Mouse (Mus musculus): ENCODE results near the gene Crebrf. TPM values are rescaled to one million over a fixed set of nuclear protein-coding genes. Genes with fewer than 3 reads are reported as not detected.
A peak's percentile ranks its signal among the peaks of the same experiment; 100 is the strongest.

The Crebrf gene
- polyA plus RNA-seq, 1 experiment from 2014 or later, result 6.7 TPM

DNA sequence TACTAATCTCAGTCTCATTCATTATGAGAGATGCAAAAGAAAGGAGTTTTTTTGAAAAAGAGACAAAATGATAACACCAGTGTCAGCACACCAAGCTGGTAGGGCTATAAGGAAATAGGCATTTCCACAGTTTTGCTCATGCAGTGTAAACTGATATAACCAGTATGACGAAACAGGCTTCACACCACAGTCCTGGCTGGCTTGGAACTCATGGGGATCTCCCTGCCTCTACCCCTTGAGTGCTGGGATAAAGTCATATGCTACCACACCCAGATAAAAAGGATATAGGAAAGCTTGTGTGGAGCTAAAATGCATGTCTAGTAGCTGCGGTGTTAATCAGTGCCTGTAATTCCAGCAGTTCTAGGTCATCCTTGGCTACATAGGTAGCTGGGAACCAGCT is 64.0 kb downstream of the Crebrf start:
- no peak for ATAC-seq (ENCODE audit: insufficient read depth, low FRiP score)
- no peaks in the 10 kb centered on the region for H3K36me3 ChIP-seq (ENCODE audit: control insufficient read depth, insufficient read depth, low read length)
- H3K4me1 ChIP-seq (ENCODE audit: control insufficient read depth, insufficient read depth, low read length), result peaks cover 8% of the 10 kb centered on the region
- no peak overlapping the region for H3K4me3 ChIP-seq (replicated peaks; ENCODE audit: low read length)
- H3K4me2 ChIP-seq (ENCODE audit: low read depth, low read length), result no peak overlapping the region
- H3K9ac ChIP-seq (ENCODE audit: low read length), result no peak overlapping the region
- H3K9me3 ChIP-seq (replicated peaks; ENCODE audit: control insufficient read depth, low read length), result no peaks in the 10 kb centered on the region
- H3K27me3 ChIP-seq (ENCODE audit: control insufficient read depth, insufficient read depth, low read length), result no peaks in the 10 kb centered on the region
- WGBS, result 81% methylated on average over 2 of the region's 2 CpGs
- H3K27ac ChIP-seq (ENCODE audit: low read length), result no peak overlapping the region

DNA sequence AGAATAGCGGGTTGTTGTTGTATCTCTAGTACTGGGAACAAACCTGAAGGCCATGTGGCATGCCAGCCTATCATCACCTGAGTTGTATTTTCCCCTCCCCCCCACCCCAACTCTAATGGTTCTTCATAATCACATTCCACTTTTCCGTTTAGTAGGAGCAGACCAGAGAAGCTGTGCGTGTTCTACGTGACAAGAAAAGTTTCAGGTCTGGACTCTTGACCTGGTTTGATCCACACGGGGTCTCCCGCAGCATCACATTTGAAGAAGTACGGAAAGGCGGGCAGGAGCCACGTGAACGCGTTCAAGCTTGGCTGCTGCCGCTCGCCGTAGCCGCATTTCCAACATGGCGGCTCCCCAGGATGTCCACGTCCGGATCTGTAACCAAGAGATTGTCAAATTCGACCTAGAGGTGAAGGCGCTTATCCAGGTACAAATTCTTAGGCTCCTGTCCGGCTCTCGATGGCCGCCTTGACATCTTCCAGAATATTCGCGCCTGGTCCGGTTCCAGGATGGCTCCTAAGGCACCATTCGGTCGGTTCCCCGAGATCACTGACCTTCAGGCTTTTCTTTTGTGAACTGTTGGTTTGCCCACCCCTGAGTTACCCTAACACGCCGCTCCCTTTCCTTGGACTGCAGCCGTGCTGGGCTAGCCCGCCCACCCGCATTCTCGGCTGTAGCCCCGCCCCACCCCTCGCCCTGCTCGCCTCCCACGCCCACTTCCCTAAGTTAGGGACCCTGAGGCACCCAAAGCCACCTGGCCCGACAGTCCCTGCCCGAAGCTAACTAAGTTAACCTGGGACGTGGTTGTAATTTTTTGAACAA is 65.5 kb downstream of the Crebrf start, which contains the start of gene Bnip1:
TSS of gene Bnip1 (plus strand) at position 317 of the 822 bp plus-strand sequence.
- Histone ChIP-seq H3K4me1 (ENCODE audit: control insufficient read depth, insufficient read depth, low read length) (peaks cover 8% of the 10 kb centered on the region), H3K4me3 (replicated peaks; ENCODE audit: low read length) (peak within 1 kb of the TSS; percentile 85), H3K27me3 (ENCODE audit: control insufficient read depth, insufficient read depth, low read length) (no peaks in the 10 kb centered on the region), H3K36me3 (ENCODE audit: control insufficient read depth, insufficient read depth, low read length) (0 out of 2 replicates have a peak, but pooled peaks cover 6% of the 10 kb centered on the region), H3K27ac (ENCODE audit: low read length) (peak within 1 kb of the TSS; percentile 99), H3K9ac (ENCODE audit: low read length) (peak within 1 kb of the TSS; percentile 88), H3K4me2 (ENCODE audit: low read depth, low read length) (peak within 1 kb of the TSS; percentile 76), H3K9me3 (replicated peaks; ENCODE audit: control insufficient read depth, low read length) (no peaks in the 10 kb centered on the region)
- under 1% methylated on average over 42 of the region's 42 CpGs for WGBS
- ATAC-seq (ENCODE audit: insufficient read depth, low FRiP score), result peak; percentile 83

DNA sequence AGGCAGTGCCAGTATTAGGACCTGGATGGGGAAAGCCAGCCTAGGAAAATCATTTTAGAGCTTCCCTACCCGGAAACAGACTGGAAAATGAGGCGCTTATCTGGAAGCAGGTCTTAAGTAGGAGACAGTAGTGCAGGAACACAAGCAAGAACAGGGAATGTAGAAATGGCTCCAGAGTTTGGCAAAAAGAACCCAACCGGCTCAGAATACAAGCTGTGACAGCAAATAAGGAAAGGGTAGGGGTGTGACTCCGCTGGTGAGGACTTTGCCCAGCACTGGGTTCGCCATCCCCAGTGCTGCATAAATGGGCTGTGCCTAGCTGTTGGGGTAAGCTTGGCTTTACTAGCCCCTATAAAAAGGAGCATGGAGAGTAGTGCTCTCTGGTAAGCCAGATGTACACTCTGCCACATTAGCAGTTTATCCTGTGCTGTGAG is 66.2 kb downstream of the Crebrf start:
- peak overlapping the region; percentile 85 for H3K4me3 ChIP-seq (replicated peaks; ENCODE audit: low read length)
- ATAC-seq (ENCODE audit: insufficient read depth, low FRiP score), result peak; percentile 69
- H3K36me3 ChIP-seq (ENCODE audit: control insufficient read depth, insufficient read depth, low read length), result 0 out of 2 replicates have a peak, but pooled peaks cover 6% of the 10 kb centered on the region
- peak overlapping the region; percentile 99 for H3K27ac ChIP-seq (ENCODE audit: low read length)
- no peaks in the 10 kb centered on the region for H3K27me3 ChIP-seq (ENCODE audit: control insufficient read depth, insufficient read depth, low read length)
- peak overlapping the region; percentile 76 for H3K4me2 ChIP-seq (ENCODE audit: low read depth, low read length)
- peak overlapping the region; percentile 88 for H3K9ac ChIP-seq (ENCODE audit: low read length)
- WGBS, result 13% methylated on average over 5 of the region's 5 CpGs
- H3K9me3 ChIP-seq (replicated peaks; ENCODE audit: control insufficient read depth, low read length), result no peaks in the 10 kb centered on the region
- H3K4me1 ChIP-seq (ENCODE audit: control insufficient read depth, insufficient read depth, low read length), result peaks cover 8% of the 10 kb centered on the region

DNA sequence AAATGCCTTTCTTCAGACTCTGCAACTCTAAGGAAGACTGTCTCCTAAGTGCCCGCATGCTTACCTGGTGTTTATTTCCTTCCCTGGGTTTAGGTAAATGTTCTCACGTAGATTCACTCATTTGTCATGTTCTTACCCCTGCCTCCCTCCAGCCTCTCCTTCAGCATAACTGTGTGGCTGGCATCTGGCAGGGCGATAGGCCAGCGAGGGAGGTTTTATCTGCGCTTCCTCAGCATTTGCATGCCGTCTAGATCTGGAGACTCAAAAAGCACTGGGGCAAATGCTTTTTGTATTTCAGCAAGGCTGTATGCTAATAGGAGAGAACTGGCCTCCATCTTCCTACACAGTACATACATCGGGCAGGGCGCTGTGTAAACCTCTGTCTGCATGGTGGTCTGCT is 69.1 kb downstream of the Crebrf start:
- no peaks in the 10 kb centered on the region for H3K27me3 ChIP-seq (ENCODE audit: control insufficient read depth, insufficient read depth, low read length)
- WGBS, result 85% methylated on average over 8 of the region's 8 CpGs
- H3K9ac ChIP-seq (ENCODE audit: low read length), result no peak overlapping the region
- ATAC-seq (ENCODE audit: insufficient read depth, low FRiP score), result no peak
- H3K36me3 ChIP-seq (ENCODE audit: control insufficient read depth, insufficient read depth, low read length), result peaks cover 10% of the 10 kb centered on the region
- no peak overlapping the region for H3K4me2 ChIP-seq (ENCODE audit: low read depth, low read length)
- H3K4me3 ChIP-seq (replicated peaks; ENCODE audit: low read length), result no peak overlapping the region
- no peak overlapping the region for H3K27ac ChIP-seq (ENCODE audit: low read length)
- H3K9me3 ChIP-seq (replicated peaks; ENCODE audit: control insufficient read depth, low read length), result no peaks in the 10 kb centered on the region
- H3K4me1 ChIP-seq (ENCODE audit: control insufficient read depth, insufficient read depth, low read length), result peaks cover 8% of the 10 kb centered on the region

DNA sequence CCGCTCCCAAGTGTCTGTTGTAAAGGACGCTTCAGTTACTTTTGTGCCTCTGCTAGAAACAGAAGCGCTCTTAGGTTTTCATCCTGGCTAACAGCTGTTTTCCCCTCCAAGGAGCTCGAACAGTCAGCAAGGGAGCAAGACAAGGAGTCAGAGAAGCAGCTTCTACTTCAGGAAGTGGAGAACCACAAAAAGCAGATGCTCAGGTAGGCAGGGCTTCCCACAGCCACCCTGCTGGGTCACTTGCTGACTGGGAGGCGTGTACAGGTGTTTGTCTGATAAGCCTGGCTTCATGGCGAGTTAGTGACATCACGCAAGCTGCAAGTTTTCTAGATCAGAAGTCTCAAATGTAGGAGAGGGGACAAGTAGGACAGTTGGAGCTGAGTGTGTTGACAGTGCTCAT is 71.1 kb downstream of the Crebrf start:
- Histone ChIP-seq H3K4me1 (ENCODE audit: control insufficient read depth, insufficient read depth, low read length) (peaks cover 6% of the 10 kb centered on the region), H3K9ac (ENCODE audit: low read length) (no peak overlapping the region), H3K4me3 (replicated peaks; ENCODE audit: low read length) (no peak overlapping the region), H3K36me3 (ENCODE audit: control insufficient read depth, insufficient read depth, low read length) (peaks cover 26% of the 10 kb centered on the region), H3K4me2 (ENCODE audit: low read depth, low read length) (no peak overlapping the region), H3K9me3 (replicated peaks; ENCODE audit: control insufficient read depth, low read length) (no peaks in the 10 kb centered on the region), H3K27ac (ENCODE audit: low read length) (no peak overlapping the region), H3K27me3 (ENCODE audit: control insufficient read depth, insufficient read depth, low read length) (no peaks in the 10 kb centered on the region)
- WGBS, result 87% methylated on average over 7 of the region's 7 CpGs
- no peak for ATAC-seq (ENCODE audit: insufficient read depth, low FRiP score)

DNA sequence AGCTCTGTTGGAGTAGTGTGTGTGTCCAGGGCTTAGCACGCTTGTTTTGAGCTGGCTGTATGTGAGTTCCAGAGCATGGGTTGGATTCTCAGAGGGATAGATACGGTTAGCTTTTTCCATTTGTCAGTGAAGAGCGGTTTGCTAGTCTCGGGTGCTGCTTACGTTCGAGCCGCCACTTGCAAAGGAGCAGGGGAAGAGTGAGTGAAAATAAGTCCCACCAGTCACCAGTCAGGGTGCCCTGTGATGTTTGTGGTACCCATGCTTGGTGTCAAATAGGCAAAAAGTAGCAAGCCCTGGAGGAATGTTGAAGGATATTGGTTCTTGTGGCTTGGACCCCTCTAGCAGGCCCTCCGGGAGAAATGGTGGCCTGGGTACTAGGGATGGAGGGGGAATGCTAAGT is 73.5 kb downstream of the Crebrf start:
- H3K27me3 ChIP-seq (ENCODE audit: control insufficient read depth, insufficient read depth, low read length), result no peaks in the 10 kb centered on the region
- WGBS, result 91% methylated on average over 8 of the region's 8 CpGs
- H3K9ac ChIP-seq (ENCODE audit: low read length), result no peak overlapping the region
- no peak overlapping the region for H3K4me2 ChIP-seq (ENCODE audit: low read depth, low read length)
- peaks cover 26% of the 10 kb centered on the region for H3K36me3 ChIP-seq (ENCODE audit: control insufficient read depth, insufficient read depth, low read length)
- no peaks in the 10 kb centered on the region for H3K9me3 ChIP-seq (replicated peaks; ENCODE audit: control insufficient read depth, low read length)
- H3K4me1 ChIP-seq (ENCODE audit: control insufficient read depth, insufficient read depth, low read length), result no peaks in the 10 kb centered on the region
- H3K27ac ChIP-seq (ENCODE audit: low read length), result no peak overlapping the region
- H3K4me3 ChIP-seq (replicated peaks; ENCODE audit: low read length), result no peak overlapping the region
- ATAC-seq (ENCODE audit: insufficient read depth, low FRiP score), result no peak

DNA sequence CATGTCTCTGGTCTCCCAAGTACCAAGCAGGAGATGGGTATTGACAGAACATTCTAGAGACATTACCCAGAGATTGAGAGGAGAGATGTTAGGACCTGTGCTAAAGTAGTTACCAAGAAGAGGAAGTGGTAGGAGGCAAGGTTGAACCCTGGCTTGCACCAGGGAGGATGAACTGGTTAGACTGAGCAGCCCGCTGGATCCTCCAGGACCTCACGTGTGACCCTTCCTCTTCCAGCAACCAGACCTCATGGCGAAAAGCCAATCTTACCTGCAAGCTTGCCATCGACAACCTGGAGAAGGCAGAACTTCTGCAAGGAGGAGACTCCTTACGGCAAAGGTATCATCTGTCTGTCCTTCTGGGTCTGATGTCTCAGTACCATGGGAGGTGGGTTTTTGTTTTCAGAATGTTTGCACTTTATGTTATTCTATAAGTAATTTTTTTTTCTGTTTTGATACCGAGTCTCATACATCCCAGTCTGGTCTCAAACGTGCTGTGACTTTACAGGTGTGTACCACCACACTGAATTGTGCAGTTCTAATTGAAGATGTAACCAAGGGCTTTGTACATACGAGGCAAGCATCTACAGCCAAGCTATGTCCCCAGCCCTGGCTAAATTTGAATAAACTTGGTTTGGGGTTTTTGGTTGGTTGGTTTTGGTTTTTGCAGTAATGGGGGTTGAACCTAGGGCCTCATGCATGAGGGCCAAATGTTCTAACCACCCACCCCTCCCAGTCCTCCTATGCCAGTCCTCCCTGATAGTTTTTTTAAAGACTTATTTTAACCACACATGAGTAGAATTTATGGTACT is 74.2 kb downstream of the Crebrf start:
- Histone ChIP-seq H3K27me3 (ENCODE audit: control insufficient read depth, insufficient read depth, low read length) (no peaks in the 10 kb centered on the region), H3K27ac (ENCODE audit: low read length) (no peak overlapping the region), H3K4me2 (ENCODE audit: low read depth, low read length) (no peak overlapping the region), H3K4me3 (replicated peaks; ENCODE audit: low read length) (no peak overlapping the region), H3K9me3 (replicated peaks; ENCODE audit: control insufficient read depth, low read length) (no peaks in the 10 kb centered on the region), H3K9ac (ENCODE audit: low read length) (no peak overlapping the region), H3K36me3 (ENCODE audit: control insufficient read depth, insufficient read depth, low read length) (peaks cover 25% of the 10 kb centered on the region), H3K4me1 (ENCODE audit: control insufficient read depth, insufficient read depth, low read length) (no peaks in the 10 kb centered on the region)
- 89% methylated on average over 8 of the region's 8 CpGs for WGBS
- ATAC-seq (ENCODE audit: insufficient read depth, low FRiP score), result no peak

DNA sequence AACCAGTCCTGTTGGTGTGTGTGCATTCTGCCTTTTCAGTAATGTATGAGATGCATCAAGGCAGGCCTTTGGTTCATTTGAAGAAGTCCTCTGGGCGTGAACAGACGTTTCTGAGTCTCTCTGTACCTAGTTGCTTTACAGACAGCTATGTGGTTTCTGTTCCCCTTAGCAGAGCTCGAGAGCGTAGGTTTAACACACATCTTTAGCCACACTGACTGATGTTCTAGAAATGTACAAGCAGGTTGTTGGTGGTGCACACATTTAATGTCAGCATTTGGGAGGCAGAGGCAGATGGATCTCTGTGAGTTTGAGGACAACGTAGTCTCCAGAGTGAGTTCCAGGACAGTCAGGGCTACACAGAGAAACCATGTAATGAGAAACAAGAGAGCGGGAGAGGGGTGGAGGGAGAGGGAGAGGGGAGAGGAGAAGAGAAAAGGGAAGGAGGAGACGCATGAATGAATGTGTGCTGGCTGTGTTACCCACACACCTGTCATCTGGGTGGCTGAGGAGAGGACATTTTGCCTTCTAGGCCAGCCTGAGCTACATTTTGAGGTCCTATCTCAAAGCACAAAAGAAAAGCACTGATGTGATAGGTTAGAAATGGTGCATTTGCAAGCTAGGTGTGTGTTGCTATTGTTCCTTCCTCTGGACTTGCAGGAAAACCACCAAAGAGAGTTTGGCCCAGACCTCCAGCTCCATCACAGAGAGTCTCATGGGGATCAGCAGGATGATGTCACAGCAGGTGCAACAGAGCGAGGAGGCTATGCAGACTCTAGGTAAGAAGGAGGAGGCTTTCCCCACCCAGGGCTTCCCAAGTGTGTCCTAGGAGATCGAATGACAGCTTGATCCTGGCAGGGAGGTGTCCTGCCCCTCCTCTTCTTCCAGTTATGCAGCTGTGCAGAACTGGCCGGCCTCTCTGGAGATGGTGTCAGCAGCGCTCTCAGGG is 75.1 kb downstream of the Crebrf start:
- Histone ChIP-seq H3K27ac (ENCODE audit: low read length) (no peak overlapping the region), H3K9me3 (replicated peaks; ENCODE audit: control insufficient read depth, low read length) (no peaks in the 10 kb centered on the region), H3K36me3 (ENCODE audit: control insufficient read depth, insufficient read depth, low read length) (peaks cover 21% of the 10 kb centered on the region), H3K9ac (ENCODE audit: low read length) (no peak overlapping the region), H3K4me3 (replicated peaks; ENCODE audit: low read length) (no peak overlapping the region), H3K4me2 (ENCODE audit: low read depth, low read length) (no peak overlapping the region), H3K27me3 (ENCODE audit: control insufficient read depth, insufficient read depth, low read length) (no peaks in the 10 kb centered on the region), H3K4me1 (ENCODE audit: control insufficient read depth, insufficient read depth, low read length) (no peaks in the 10 kb centered on the region; the same call in 1 of the 2 replicates)
- 89% methylated on average over 11 of the region's 11 CpGs for WGBS
- no peak for ATAC-seq (ENCODE audit: insufficient read depth, low FRiP score)
